Mouse (Mus musculus): ENCODE data around the gene Mafb.

The Mafb gene

GRCm38 (mm10) chr2:160363201-160363600 is 3.7 kb downstream of the Mafb start:
- DNase-seq: no peak

DNA sequence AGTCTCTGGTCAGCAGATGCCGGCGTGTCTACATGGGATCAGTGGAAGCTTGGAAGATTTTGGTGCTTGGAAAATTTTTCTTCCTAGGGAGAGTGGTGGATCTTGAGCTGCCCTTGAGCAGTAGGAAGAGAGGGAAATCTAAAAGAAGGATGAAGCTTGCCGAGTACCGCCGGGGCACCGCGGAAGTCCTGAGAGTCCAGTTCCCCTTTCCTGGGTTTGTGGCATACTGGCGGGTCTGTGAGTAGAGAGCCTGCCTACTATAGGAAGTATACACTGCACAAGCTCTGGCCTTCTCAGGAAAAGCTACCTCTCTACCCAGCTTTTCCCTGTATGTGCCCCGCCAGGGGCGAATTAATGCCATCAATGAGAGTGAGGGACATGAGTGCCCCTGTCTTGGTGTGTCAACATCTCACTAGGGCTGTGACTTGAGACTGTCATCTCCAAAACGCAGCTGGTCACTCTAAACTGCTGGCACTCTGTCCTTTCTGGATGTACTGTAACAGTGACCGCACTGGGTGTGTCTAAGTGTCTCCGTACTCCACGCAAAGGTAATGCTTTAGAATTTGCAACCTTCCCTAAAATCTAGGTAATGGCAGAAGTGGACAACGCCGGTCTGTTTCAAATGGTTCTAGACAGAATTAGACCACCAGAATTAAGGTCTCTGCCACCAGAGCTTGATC is 5.3 kb downstream of the Mafb start:
- DNase-seq: no peak

DNA sequence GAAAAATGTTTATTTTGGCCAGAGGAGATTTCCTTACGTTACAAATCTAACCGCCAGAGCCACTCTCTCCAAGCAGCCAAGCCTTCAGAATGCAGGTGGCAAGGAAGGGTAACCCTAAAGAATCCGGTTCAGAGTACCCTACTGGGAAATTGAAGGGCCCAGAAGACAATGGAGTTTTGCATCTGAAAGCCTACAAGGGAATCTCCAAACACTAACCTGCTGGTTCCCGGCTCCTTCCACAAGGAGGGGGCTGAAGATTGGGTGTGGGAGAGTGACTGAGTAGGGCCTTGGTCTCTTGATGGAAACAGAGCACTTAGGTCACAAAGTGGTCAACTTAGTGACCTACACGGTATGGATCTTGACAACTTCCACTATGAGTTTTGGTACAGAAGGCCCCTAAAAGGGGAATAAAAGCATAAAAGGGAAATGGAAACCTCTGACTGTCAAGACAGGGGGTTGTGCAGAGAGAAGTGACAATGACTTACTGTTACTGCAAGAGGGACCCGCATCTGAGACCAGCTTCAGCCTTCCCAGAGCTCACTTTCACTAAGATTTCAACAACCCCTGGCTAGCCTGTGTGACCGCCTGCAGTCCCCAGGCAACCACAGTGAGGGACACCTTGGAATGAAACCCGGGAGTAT is 6.5 kb downstream of the Mafb start:
- no peak for DNase-seq

- DNase-seq: no peak
Observed at GRCm38 (mm10) chr2:160358896-160359295, 8.0 kb downstream of the Mafb start.

- no peak for DNase-seq
Observed at GRCm38 (mm10) chr2:160357442-160357841, 9.4 kb downstream of the Mafb start.

- no peak for DNase-seq
Observed at GRCm38 (mm10) chr2:160356132-160356531, 10.7 kb downstream of the Mafb start.

GRCm38 (mm10) chr2:160354319-160354718 is 12.5 kb downstream of the Mafb start:
- DNase-seq: no peak

DNA sequence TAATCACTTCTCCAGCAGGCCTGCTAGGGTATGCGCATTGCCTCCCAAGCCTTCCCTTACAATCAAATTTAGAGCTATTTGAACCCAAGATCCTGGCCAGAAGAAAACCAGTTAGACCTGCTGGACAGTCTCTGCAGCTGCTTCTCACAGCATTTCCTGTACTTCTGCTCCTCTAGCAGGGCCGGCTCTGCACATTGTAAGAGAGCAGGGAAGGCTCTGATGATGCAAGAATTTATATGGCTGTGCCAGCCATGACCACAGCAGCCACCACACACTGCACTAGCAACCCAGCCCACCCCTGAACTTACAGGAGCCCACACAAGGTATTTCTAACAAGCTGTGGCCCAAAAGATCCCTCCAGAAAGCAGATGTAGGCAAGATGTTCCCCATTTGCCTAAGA is 13.3 kb downstream of the Mafb start:
- no peak for DNase-seq

DNA sequence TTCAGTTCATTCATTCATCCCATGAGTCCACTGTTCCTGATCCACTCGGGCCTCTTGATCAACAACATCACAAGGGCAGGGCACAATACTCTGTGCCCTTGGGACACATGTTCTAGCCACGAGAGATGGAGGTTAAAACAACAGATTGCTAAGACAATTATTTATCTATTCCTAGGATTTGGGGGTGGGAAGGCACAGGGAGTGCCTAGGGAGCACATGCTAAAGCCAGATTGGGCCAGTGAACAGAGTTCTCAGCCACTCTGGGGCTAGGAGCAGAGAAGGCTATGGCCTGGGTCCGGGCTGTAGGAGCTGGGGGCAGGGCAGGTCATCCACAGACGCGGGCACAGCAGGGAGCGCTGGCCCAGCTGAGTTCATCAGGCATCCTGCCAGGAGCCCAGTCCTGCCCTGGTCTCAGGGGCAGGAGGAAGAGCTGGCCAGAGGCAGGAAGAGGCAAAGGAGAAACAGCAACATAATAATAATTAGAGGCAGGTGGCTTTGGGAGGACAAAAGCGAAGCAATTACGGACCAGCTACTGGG is 15.8 kb downstream of the Mafb start:
- DNase-seq: peak in 1 of 2 experiments; percentile 17

- no peak for DNase-seq
Observed at GRCm38 (mm10) chr2:160349578-160349977, 17.3 kb downstream of the Mafb start.

DNA sequence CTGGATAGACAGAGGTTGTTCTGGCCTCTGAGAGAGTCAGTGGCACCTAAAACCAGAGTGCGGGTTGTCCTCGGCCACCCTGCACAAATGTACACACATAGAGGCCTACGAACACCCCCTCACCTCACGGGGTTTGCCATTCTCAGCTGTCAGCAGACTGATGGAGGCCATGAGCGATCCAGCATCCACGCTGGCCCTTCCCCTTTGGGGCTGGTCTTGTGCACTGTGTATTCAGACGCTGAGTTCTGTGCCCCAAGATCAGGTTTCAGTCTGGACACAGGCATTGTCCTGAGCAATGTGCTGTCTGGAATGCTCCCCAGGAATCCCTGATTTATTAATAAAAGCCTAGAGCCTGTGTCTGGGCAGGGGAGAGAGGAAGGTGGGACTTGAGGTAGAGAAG is 18.1 kb downstream of the Mafb start:
- DNase-seq: no peak

DNA sequence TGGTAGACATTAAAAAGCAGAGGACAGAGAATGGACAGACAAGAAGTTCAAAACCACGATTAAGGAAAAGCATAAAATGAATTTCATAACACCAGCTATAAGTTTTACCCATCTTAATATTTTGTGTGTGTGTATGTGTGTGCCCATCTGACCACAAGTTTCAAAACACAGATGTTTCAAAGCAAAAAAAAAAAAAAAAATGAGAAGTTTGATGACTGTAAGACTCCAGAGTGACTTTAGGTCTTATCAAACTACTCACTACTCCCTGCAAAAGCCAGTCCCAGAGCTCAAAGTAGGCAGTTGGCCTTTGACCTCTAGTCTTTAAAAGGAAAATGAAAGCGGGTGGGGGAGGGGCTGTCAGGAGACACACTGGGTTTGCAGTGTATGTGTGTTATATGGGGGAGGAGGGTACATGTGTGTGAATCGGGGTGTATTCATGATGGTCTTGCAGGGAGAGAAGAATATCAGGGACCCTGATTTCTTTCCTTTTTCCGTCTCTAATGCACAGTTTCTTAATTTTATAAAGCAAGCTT is 18.7 kb downstream of the Mafb start:
- no peak for DNase-seq

GRCm38 (mm10) chr2:160345644-160346043 is 21.2 kb downstream of the Mafb start:
- no peak for DNase-seq

GRCm38 (mm10) chr2:160340121-160340520 is 26.7 kb downstream of the Mafb start:
- no peak for DNase-seq

GRCm38 (mm10) chr2:160339595-160339994 is 27.3 kb downstream of the Mafb start:
- no peak for DNase-seq

DNA sequence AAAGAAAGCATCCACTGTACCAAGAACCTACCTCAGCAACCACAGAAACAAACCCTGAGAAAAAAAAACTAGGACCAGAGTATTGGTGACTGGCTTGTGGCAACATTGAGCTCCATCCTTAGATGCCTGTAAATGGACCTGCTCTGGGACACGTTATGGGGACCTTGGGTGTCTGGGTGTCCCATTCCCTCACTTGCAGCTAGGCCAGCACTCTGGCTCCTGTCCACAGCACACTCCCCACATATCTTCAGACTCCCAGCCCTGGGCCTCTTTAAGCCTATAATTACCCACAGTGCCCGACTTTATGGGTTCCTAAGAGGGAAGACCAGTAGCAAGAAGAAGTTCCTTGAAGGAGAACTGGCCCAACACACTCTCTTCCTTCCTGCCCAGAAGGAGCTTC is 30.8 kb downstream of the Mafb start:
- DNase-seq: no peak

DNA sequence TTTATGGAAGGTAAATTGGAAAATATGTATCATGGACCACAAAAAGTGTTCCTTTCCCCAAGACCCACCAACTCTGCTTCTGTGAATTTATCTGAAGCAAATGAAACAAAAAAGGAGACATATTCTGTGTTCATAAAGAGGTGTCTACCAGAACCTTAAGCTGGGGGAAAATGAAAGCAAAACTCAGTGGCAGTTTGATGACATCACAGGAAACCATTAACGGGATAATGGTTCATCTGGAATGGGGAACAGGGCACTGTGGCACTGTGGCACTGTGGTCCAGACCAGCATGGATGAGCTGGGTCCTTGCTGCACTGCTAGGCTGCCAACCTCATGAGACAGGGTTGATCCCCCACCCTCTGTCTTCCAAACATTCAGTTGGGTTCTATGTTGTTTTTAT is 31.8 kb downstream of the Mafb start:
- DNase-seq: no peak

DNA sequence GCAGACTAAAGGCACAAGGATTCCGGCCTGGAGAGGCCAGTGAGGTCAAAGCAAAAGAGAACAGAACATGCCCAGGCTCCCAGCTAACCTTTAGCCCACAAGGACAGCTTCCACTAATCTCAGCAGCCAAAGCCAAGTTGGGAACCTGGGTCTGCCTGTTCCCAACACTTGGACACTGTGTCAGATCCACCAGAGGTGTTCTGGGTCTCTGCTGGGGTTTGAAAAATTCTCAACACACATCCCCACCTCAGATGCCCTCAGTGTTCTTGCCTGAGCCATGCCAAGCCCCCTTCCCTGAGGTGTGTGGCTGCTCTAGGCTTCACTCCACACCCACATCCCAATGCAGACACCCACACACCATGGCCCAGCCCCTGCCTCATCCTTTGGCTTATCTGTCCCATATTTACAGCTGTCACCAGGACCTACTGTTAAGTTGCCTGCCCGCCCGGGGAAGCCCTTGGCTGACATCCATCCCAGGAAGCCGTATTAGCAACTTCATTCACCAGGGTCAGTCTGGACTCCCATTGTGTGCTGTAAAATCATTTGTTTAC is 32.7 kb downstream of the Mafb start, which contains the start of gene Gm826:
Gene Gm826, minus strand, starts transcription at position 52 of the 551 bp plus-strand sequence.
- no peak for DNase-seq

GRCm38 (mm10) chr2:160332516-160333325 is 34.1 kb downstream of the Mafb start:
- no peak for DNase-seq

- no peak for DNase-seq
Observed at GRCm38 (mm10) chr2:160328886-160329285, 38.0 kb downstream of the Mafb start.

DNA sequence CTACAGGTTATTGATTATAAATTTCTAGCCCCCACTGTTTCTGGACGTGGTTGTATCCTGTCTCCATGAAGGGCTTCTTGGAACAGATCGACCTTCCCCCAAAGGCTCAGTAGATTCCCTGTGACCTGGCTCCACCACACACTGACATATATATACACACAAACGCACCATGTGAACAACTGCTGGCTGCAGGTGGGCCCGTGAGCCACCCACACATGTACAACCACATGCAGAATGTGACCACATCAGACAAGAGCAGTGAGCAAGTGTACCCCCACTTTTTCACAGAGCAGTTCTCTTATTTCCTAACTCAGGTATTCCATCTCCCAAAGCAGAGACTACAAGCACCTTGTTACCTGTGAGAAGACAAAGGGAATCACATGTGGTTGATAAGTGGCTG is 39.1 kb downstream of the Mafb start:
- DNase-seq: no peak

- no peak for DNase-seq
Observed at GRCm38 (mm10) chr2:160327167-160327566, 39.7 kb downstream of the Mafb start.

DNA sequence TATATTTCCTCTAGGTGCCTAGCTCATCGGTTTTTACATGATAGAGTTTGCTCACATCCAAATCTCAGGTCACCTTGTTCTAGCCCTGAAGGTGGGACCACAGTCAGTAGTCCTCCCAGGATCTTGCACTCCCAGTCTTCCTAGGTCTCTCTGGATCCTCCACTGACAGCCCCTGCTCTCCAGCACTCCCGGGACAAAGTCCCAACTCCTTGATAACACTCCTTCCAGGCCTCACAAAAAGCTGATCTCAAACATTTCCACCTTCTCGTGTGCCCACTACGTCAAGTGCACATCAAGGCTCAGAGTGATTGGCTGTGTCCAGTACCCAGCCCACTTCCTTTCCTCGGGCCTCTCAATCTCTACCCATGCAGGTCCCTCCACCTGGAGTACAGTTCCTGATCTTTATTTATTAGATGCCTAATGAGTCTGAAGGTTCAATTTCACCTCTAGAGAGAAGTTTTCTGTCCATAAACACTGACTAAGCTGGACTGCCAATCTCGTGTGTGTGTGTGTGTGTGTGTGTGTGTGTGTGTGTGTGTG is 41.7 kb downstream of the Mafb start:
- DNase-seq: no peak
